Mouse (Mus musculus) forebrain, postnatal 0 days (tissue): ENCODE data around the gene Mrtfa. TPM values are rescaled to one million over a fixed set of nuclear protein-coding genes. Genes with fewer than 3 reads are reported as not detected.

Source experiments
- ATAC-seq: fragments of 200-750 bp; cut with Nextera tagmentation; 2 replicates; pipeline ENCODE4 v1.8.0; 2017; ENCODE audit warnings: mild to moderate bottlenecking, moderate library complexity
- DNase-seq: peaks from one replicate; pipeline ENCODE4 v3.0.0-alpha.2; 2015
- H3K27ac ChIP-seq: fragments of 300-500 bp; sonication (generic); 2 replicates; pipeline ENCODE4 v1.5.1; 2014; ENCODE audit warnings: low read depth, mild to moderate bottlenecking, antibody characterized with exemption, low read length, moderate library complexity, mixed read lengths
- H3K27me3 ChIP-seq: fragments of 300-500 bp; sonication (generic); 2 replicates; pipeline ENCODE4 v1.6.1; 2014; ENCODE audit warnings: mild to moderate bottlenecking, low read length, mixed read lengths; ENCODE audit not compliant: insufficient read depth
- H3K36me3 ChIP-seq: fragments of 300-500 bp; sonication (generic); 2 replicates; pipeline ENCODE4 v1.6.1; 2014; ENCODE audit warnings: mild to moderate bottlenecking, moderate library complexity; ENCODE audit not compliant: insufficient read depth
- H3K4me1 ChIP-seq: fragments of 300-500 bp; sonication (generic); 2 replicates; pipeline ENCODE4 v1.6.1; 2014; ENCODE audit warnings: antibody characterized with exemption; ENCODE audit not compliant: insufficient read depth
- H3K4me2 ChIP-seq: fragments of 300-500 bp; sonication (generic); 2 replicates; pipeline ENCODE4 v1.6.1; 2014; ENCODE audit warnings: low read depth, mild to moderate bottlenecking, moderate library complexity
- H3K4me3 ChIP-seq: fragments of 300-500 bp; sonication (generic); 2 replicates; pipeline ENCODE4 v1.5.1; 2014; ENCODE audit warnings: low read depth, low read length, mixed read lengths
- H3K9ac ChIP-seq: fragments of 300-500 bp; sonication (generic); 2 replicates; pipeline ENCODE4 v1.6.1; 2014; ENCODE audit warnings: mild to moderate bottlenecking
- H3K9me3 ChIP-seq: fragments of 300-500 bp; sonication (generic); 2 replicates; pipeline ENCODE4 v1.6.1; 2016; ENCODE audit warnings: low read length
- CTCF ChIP-seq: sonication (generic); IDR thresholded peaks from 2 replicates; pipeline ENCODE4 v1.5.1; 2016; ENCODE audit warnings: antibody characterized with exemption, control low read depth, low read depth
- WGBS: fragments of 180-500 bp; shearing (Covaris S2); extraction: QIAGEN DNeasy Blood & Tissue Kit; methylation state at CpG from one replicate; pipeline ENCODE4 v1.1.7; 2014; 5-methylcytosine and 5-hydroxymethylcytosine counted together
- polyA plus RNA-seq: library from polyadenylated mRNA; unstranded; fragments of >200 nt; fragmentation: Nextera tagmentation; extraction: Ambion mirVana; gene quantifications from 2 replicates; pipeline ENCODE4 v1.2.1, GENCODE M21; 2015
- total RNA-seq: library from RNA; depleted of rRNA; stranded (reverse); fragments of >200 nt; gene quantifications from 2 replicates; pipeline ENCODE4 v1.2.3, GENCODE M21; 2014

Gene Mrtfa
- total and polyA plus RNA-seq, 2 experiments from 2014 or later = 19.6 to 26.0 TPM

DNA sequence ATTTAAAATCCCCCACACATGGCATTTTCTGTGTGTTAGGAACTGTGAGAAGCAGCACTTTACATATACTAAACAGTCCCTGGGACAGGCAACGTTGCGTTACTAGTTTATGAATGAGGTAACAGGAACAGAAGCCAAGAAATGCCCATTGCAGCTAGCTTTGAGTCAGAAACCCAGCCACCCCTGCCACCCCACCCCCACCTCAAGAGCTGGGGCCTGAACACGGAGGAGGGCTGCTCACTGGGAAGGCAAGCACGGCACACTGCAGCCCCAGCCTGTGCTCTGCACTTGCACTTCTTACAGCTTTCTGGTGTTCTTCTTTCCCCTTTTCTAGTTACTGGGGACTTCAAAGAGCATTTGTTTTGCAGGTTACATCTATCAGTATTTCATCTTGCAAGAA lies 93.1 kb downstream of the Mrtfa start:
- Histone ChIP-seq H3K4me1 (no peaks in the 10 kb centered on the region), H3K27ac (no peak overlapping the region), H3K9me3 (no peaks in the 10 kb centered on the region), H3K27me3 (no peaks in the 10 kb centered on the region), H3K4me2 (no peak overlapping the region), H3K36me3 (no peaks in the 10 kb centered on the region), H3K4me3 (no peak overlapping the region), H3K9ac (no peak overlapping the region)
- DNase-seq = no peak
- 18% methylated on average over 4 of the region's 4 CpGs for WGBS
- no peak for ATAC-seq
- no peak for TF ChIP-seq CTCF

DNA sequence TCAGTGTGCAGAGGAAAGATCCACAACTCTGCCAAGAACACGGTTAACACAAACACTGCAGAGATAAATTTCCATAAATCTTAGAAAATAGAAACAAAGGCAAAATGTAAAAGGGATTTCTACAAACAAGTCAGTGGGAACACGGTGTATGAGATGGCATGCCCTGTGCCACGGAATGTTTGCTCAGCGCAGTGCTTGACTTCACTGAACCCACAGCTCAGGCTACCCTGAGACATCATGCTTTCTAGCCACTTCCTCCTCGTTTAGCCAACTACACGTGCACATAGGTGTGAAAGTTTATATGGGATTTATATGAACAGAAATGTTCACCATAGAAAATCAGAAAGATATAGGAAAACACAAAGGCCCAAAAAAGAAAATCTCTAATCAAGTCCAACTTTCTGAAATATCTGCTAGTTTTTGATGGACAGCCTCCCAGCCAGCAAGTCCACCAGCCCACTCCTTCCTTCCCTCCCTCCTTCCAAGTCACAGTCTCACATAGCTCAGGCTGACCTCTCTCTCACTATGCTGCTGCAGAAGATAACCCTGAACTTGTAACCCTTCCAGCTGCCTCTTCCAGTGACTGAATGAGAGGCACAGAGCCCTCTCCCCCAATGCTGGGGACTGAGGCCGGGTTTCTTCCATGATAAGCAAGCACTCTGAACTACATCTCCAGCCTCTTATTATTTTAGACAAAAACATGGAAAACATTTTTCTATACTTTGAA lies 94.1 kb downstream of the Mrtfa start:
- TF ChIP-seq CTCF = no peak
- ATAC-seq (no peak), DNase-seq (no peak)
- H3K4me3 ChIP-seq = no peak overlapping the region
- H3K9ac ChIP-seq = no peak overlapping the region
- H3K4me1 ChIP-seq = no peaks in the 10 kb centered on the region
- no peak overlapping the region for H3K27ac ChIP-seq
- no peak overlapping the region for H3K4me2 ChIP-seq
- no peaks in the 10 kb centered on the region for H3K27me3 ChIP-seq
- 76% methylated on average over 7 of the region's 7 CpGs for WGBS
- H3K36me3 ChIP-seq = no peaks in the 10 kb centered on the region
- H3K9me3 ChIP-seq = no peaks in the 10 kb centered on the region

DNA sequence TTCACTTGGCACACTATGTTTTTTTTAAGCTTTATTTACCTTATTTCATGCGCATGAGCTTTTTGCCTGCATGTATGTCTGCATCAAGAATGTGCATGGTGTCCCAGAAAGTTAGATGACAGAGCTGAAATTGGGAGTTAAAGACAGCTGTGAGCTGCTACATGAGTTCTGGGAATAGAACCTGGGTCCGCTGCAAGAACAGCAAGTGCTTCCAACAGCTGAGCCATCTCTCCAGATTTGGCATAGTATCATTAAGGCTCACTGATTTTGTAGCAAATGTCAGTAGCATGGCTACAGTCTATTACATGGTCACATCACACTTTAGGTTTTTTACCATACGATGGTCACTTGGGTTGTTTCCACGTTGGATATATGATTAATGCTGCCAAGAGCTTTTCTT lies 97.5 kb downstream of the Mrtfa start:
- Histone ChIP-seq H3K4me2 (no peak overlapping the region), H3K9ac (no peak overlapping the region), H3K27me3 (no peaks in the 10 kb centered on the region), H3K27ac (no peak overlapping the region), H3K4me1 (no peaks in the 10 kb centered on the region), H3K9me3 (no peaks in the 10 kb centered on the region), H3K4me3 (no peak overlapping the region), H3K36me3 (no peaks in the 10 kb centered on the region)
- DNase-seq (no peak), ATAC-seq (no peak)
- WGBS = 92% methylated on average over 4 of the region's 4 CpGs
- TF ChIP-seq CTCF = no peak

DNA sequence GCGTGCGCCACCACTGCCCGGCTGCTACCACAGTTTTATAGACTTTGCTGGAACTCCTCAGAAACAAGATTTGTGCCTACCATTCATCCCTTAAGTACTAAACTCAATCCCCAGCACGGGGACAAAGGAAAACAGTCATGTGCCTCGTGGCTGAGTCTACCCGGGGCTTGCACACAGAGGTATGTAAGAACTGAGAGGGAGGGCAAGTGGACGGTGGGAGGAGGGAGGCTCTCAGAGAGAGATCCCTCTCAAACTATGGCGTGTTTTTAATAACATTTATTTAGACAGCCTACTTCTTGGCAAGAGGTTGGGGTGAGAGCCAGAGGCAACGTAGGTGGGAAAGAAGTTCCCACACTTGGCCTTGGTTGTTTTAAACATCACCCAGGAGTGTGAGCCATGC lies 98.8 kb downstream of the Mrtfa start:
- H3K9me3 ChIP-seq = no peaks in the 10 kb centered on the region
- ATAC-seq (no peak), DNase-seq (no peak)
- no peak overlapping the region for H3K4me2 ChIP-seq
- no peaks in the 10 kb centered on the region for H3K36me3 ChIP-seq
- TF ChIP-seq CTCF = no peak
- no peaks in the 10 kb centered on the region for H3K4me1 ChIP-seq
- H3K9ac ChIP-seq = no peak overlapping the region
- no peaks in the 10 kb centered on the region for H3K27me3 ChIP-seq
- WGBS = 63% methylated on average over 9 of the region's 9 CpGs
- peak overlapping the region; percentile 21; the same call in 1 of the 2 replicates for H3K27ac ChIP-seq
- no peak overlapping the region for H3K4me3 ChIP-seq

DNA sequence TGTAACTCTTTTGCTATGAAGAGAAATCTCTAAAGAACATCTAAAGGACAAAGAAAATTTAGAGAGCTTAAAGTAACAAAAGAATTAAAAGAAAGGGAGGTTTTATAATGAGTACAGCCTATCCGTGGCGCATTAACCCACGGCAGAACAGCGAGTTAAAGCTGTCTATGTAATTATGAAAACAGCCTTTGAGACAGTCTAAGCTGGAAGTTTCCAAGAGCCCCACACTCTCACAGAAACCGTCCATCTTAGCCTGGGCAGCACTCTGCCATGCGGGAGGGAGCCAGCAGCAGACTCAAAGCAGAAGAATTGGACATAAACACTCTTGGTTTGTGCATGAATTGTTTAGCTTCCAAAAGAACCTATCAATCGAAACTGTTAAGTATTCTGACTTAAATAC lies 103.0 kb downstream of the Mrtfa start:
- Histone ChIP-seq H3K4me3 (no peak overlapping the region), H3K9me3 (no peaks in the 10 kb centered on the region), H3K4me1 (no peaks in the 10 kb centered on the region), H3K36me3 (no peaks in the 10 kb centered on the region), H3K27ac (no peak overlapping the region), H3K27me3 (no peaks in the 10 kb centered on the region), H3K4me2 (no peak overlapping the region), H3K9ac (no peak overlapping the region)
- no peak for DNase-seq
- TF ChIP-seq CTCF = no peak
- WGBS = 15% methylated on average over 7 of the region's 7 CpGs
- peak; percentile 58; the same call in 1 of the 2 replicates for ATAC-seq

DNA sequence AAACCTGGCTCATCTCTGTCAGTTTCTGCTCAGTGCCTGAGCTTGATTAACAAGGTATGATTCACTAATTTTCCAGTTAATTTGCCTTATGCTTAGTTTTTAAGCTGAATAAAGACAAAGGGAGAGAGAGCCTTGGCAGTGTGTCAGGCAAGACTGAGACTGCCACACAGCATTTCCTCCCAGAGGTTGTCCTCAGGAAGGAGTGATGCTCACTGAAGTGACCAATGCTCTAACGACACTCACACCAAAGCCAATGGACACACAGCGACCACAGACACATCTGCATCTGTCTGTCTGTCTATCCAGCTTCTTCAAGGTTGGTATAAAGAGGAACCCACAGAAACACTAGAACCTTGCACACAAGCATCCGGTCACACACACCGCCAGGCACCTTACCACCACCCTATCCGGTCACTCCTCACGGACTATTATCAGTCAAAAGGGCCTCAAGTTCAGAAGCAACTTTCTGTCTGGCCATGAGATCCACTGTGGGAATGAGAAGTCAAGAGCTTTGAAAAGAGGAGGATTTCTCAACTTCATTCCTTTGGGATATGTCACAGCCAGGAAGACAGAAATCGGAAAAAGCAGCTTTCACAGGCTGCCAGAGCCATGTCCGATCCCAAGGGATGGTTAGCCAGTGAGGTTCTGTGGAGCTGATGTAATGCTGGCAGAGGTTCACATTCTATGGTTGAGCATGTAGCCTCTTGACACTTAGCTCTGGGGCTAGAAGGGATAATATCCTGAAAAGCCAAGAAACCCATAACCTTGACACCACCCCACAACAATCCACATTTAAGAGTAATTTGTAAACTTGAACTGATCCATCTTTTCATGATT lies 103.7 kb downstream of the Mrtfa start:
- H3K27me3 ChIP-seq = no peaks in the 10 kb centered on the region
- no peak for DNase-seq
- no peak overlapping the region for H3K4me2 ChIP-seq
- H3K36me3 ChIP-seq = no peaks in the 10 kb centered on the region
- 59% methylated on average over 8 of the region's 8 CpGs for WGBS
- TF ChIP-seq CTCF = no peak
- no peak for ATAC-seq
- H3K9ac ChIP-seq = no peak overlapping the region
- H3K4me1 ChIP-seq = no peaks in the 10 kb centered on the region
- H3K9me3 ChIP-seq = no peaks in the 10 kb centered on the region
- no peak overlapping the region for H3K27ac ChIP-seq
- no peak overlapping the region for H3K4me3 ChIP-seq

DNA sequence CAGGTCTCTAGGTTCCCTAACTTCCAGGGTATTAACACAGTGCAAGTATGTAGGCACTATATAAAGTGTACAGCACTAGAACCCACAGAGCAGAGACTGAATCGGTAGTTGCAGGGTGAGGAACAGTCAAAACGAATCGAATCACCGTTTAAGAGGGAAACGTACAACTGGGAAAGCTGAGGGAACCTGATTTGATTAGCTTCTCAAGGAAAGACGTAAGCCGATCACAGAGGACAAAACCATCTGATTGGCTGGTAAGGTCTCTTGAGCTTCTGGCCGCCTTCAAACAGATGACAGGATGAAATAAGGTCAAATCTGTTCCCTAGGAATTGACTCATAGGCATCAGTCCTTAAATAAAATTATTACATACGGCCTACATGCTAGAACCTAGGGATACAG lies 106.7 kb downstream of the Mrtfa start:
- H3K9me3 ChIP-seq = no peaks in the 10 kb centered on the region
- no peaks in the 10 kb centered on the region for H3K4me1 ChIP-seq
- ATAC-seq = no peak
- no peak overlapping the region for H3K4me3 ChIP-seq
- no peak overlapping the region for H3K9ac ChIP-seq
- H3K4me2 ChIP-seq = no peak overlapping the region
- WGBS = 83% methylated on average over 9 of the region's 9 CpGs
- H3K27ac ChIP-seq = no peak overlapping the region
- no peak for DNase-seq
- H3K36me3 ChIP-seq = no peaks in the 10 kb centered on the region
- TF ChIP-seq CTCF = no peak
- H3K27me3 ChIP-seq = no peaks in the 10 kb centered on the region
